Mouse (Mus musculus): Measurements from ENCODE around the gene Sdhc. TPM values are rescaled to one million over a fixed set of nuclear protein-coding genes. Genes with fewer than 3 reads are reported as not detected.
A peak's percentile ranks its signal among the peaks of the same experiment; 100 is the strongest.

Sdhc gene
- polyA plus RNA-seq, 1 experiment from 2014 or later: 273 TPM

GRCm38 (mm10) chr1:171187851-171188700 is 37.7 kb upstream of the Sdhc start:
- WGBS: 44% methylated on average over 13 of the region's 13 CpGs
- DNase-seq (ENCODE audit: extremely low spot score, low spot score): no peak

GRCm38 (mm10) chr1:171185655-171186054 is 35.3 kb upstream of the Sdhc start:
- Histone ChIP-seq H3K27ac (0 out of 2 replicates have a peak overlapping the region, but pooled peaks have one; percentile 20), H3K36me3 (replicated peaks) (no peaks in the 10 kb centered on the region), H3K9me3 (no peaks in the 10 kb centered on the region), H3K4me1 (peaks cover 40% of the 10 kb centered on the region), H3K4me3 (no peak overlapping the region), H3K27me3 (ENCODE audit: poor library complexity, severe bottlenecking) (peaks cover 14% of the 10 kb centered on the region)
- no peak for DNase-seq (ENCODE audit: extremely low spot score, low spot score)
- 68% methylated on average over 8 of the region's 8 CpGs for WGBS

More at GRCm38 (mm10) chr1:171187851-171188700, 37.7 kb upstream of the Sdhc start:
- Histone ChIP-seq H3K27ac (peak overlapping the region; percentile 73), H3K4me1 (peaks cover 48% of the 10 kb centered on the region), H3K9me3 (no peaks in the 10 kb centered on the region), H3K4me3 (peak overlapping the region; percentile 24), H3K36me3 (replicated peaks) (no peaks in the 10 kb centered on the region), H3K27me3 (ENCODE audit: poor library complexity, severe bottlenecking) (peaks cover 39% of the 10 kb centered on the region)

- Histone ChIP-seq H3K36me3 (replicated peaks) (no peaks in the 10 kb centered on the region), H3K9me3 (no peaks in the 10 kb centered on the region), H3K27ac (no peak overlapping the region), H3K4me3 (no peak overlapping the region), H3K27me3 (ENCODE audit: poor library complexity, severe bottlenecking) (peaks cover 2% of the 10 kb centered on the region), H3K4me1 (peaks cover 33% of the 10 kb centered on the region)
- 86% methylated on average over 7 of the region's 7 CpGs for WGBS
- DNase-seq (ENCODE audit: extremely low spot score, low spot score): no peak
Observed at GRCm38 (mm10) chr1:171184314-171184713, 33.9 kb upstream of the Sdhc start.

- H3K9me3 ChIP-seq: no peaks in the 10 kb centered on the region
- peaks cover 26% of the 10 kb centered on the region for H3K4me1 ChIP-seq
- H3K36me3 ChIP-seq (replicated peaks): no peaks in the 10 kb centered on the region
- no peak for DNase-seq (ENCODE audit: extremely low spot score, low spot score)
- no peak overlapping the region for H3K27ac ChIP-seq
- no peak overlapping the region for H3K4me3 ChIP-seq
- WGBS: 83% methylated on average over 3 of the region's 3 CpGs
- no peaks in the 10 kb centered on the region for H3K27me3 ChIP-seq (ENCODE audit: poor library complexity, severe bottlenecking)
Observed at GRCm38 (mm10) chr1:171183620-171184019, 33.2 kb upstream of the Sdhc start.

GRCm38 (mm10) chr1:171183025-171183424 is 32.6 kb upstream of the Sdhc start:
- DNase-seq (ENCODE audit: extremely low spot score, low spot score): no peak
- WGBS: 86% methylated on average over 3 of the region's 3 CpGs
- Histone ChIP-seq H3K36me3 (replicated peaks) (no peaks in the 10 kb centered on the region), H3K9me3 (no peaks in the 10 kb centered on the region), H3K4me3 (no peak overlapping the region), H3K27me3 (ENCODE audit: poor library complexity, severe bottlenecking) (no peaks in the 10 kb centered on the region), H3K27ac (no peak overlapping the region), H3K4me1 (peaks cover 20% of the 10 kb centered on the region)

GRCm38 (mm10) chr1:171179487-171180171 is 29.2 kb upstream of the Sdhc start:
- H3K4me1 ChIP-seq: no peaks in the 10 kb centered on the region
- no peak overlapping the region for H3K27ac ChIP-seq
- H3K9me3 ChIP-seq: no peaks in the 10 kb centered on the region
- H3K36me3 ChIP-seq (replicated peaks): no peaks in the 10 kb centered on the region
- DNase-seq (ENCODE audit: extremely low spot score, low spot score): no peak
- no peaks in the 10 kb centered on the region for H3K27me3 ChIP-seq (ENCODE audit: poor library complexity, severe bottlenecking)
- 83% methylated on average over 5 of the region's 5 CpGs for WGBS
- no peak overlapping the region for H3K4me3 ChIP-seq

GRCm38 (mm10) chr1:171172779-171173178 is 22.4 kb upstream of the Sdhc start:
- no peaks in the 10 kb centered on the region for H3K9me3 ChIP-seq
- no peak for DNase-seq (ENCODE audit: extremely low spot score, low spot score)
- H3K36me3 ChIP-seq (replicated peaks): no peaks in the 10 kb centered on the region
- no peak overlapping the region for H3K4me3 ChIP-seq
- H3K4me1 ChIP-seq: no peaks in the 10 kb centered on the region
- 97% methylated on average over 8 of the region's 8 CpGs for WGBS
- H3K27me3 ChIP-seq (ENCODE audit: poor library complexity, severe bottlenecking): no peaks in the 10 kb centered on the region
- no peak overlapping the region for H3K27ac ChIP-seq

GRCm38 (mm10) chr1:171171138-171171537 is 20.7 kb upstream of the Sdhc start:
- H3K9me3 ChIP-seq: no peaks in the 10 kb centered on the region
- H3K4me3 ChIP-seq: no peak overlapping the region
- H3K27me3 ChIP-seq (ENCODE audit: poor library complexity, severe bottlenecking): no peaks in the 10 kb centered on the region
- no peaks in the 10 kb centered on the region for H3K36me3 ChIP-seq (replicated peaks)
- H3K27ac ChIP-seq: no peak overlapping the region
- DNase-seq (ENCODE audit: extremely low spot score, low spot score): no peak
- 66% methylated on average over 3 of the region's 3 CpGs for WGBS
- no peaks in the 10 kb centered on the region for H3K4me1 ChIP-seq

- Histone ChIP-seq H3K4me3 (no peak overlapping the region), H3K4me1 (no peaks in the 10 kb centered on the region), H3K9me3 (no peaks in the 10 kb centered on the region), H3K36me3 (replicated peaks) (no peaks in the 10 kb centered on the region), H3K27me3 (ENCODE audit: poor library complexity, severe bottlenecking) (no peaks in the 10 kb centered on the region), H3K27ac (no peak overlapping the region)
- 71% methylated on average over 3 of the region's 3 CpGs for WGBS
- DNase-seq (ENCODE audit: extremely low spot score, low spot score): no peak
Observed at GRCm38 (mm10) chr1:171169913-171170312, 19.5 kb upstream of the Sdhc start.

GRCm38 (mm10) chr1:171168906-171169305 is 18.5 kb upstream of the Sdhc start:
- Histone ChIP-seq H3K27ac (no peak overlapping the region), H3K4me1 (peaks cover 3% of the 10 kb centered on the region; the same call in 1 of the 2 replicates), H3K27me3 (ENCODE audit: poor library complexity, severe bottlenecking) (no peaks in the 10 kb centered on the region), H3K4me3 (no peak overlapping the region), H3K9me3 (no peaks in the 10 kb centered on the region), H3K36me3 (replicated peaks) (no peaks in the 10 kb centered on the region)
- WGBS: 89% methylated on average over 12 of the region's 12 CpGs
- no peak for DNase-seq (ENCODE audit: extremely low spot score, low spot score)

GRCm38 (mm10) chr1:171165629-171166345 is 15.4 kb upstream of the Sdhc start:
- Histone ChIP-seq H3K27ac (no peak overlapping the region), H3K4me1 (peaks cover 3% of the 10 kb centered on the region; the same call in 1 of the 2 replicates), H3K9me3 (no peaks in the 10 kb centered on the region), H3K27me3 (ENCODE audit: poor library complexity, severe bottlenecking) (peaks cover 14% of the 10 kb centered on the region), H3K4me3 (no peak overlapping the region), H3K36me3 (replicated peaks) (no peaks in the 10 kb centered on the region)
- no peak for DNase-seq (ENCODE audit: extremely low spot score, low spot score)
- 87% methylated on average over 5 of the region's 5 CpGs for WGBS

- WGBS: 41% methylated on average over 3 of the region's 3 CpGs
Observed at GRCm38 (mm10) chr1:171164258-171164657, 13.9 kb upstream of the Sdhc start.

More at GRCm38 (mm10) chr1:171164258-171164657, 13.9 kb upstream of the Sdhc start:
- no peak for DNase-seq (ENCODE audit: extremely low spot score, low spot score)
- Histone ChIP-seq H3K36me3 (replicated peaks) (no peaks in the 10 kb centered on the region), H3K27ac (no peak overlapping the region), H3K27me3 (ENCODE audit: poor library complexity, severe bottlenecking) (peaks cover 29% of the 10 kb centered on the region), H3K4me3 (no peak overlapping the region), H3K9me3 (no peaks in the 10 kb centered on the region), H3K4me1 (peaks cover 18% of the 10 kb centered on the region)

Measured in forebrain, embryonic 10.5 days (tissue).